Comparison of ENCODE assay signal across 8 mouse cellular contexts in genomic region chr3:18624381-18625145, GRCm38 (mm10).
A peak's percentile ranks its signal among the peaks of the same experiment; 100 is the strongest.
DNase-seq lines count a peak whose midpoint lies in the region; ATAC-seq lines count a peak whose summit lies in the region.

No protein-coding gene starts in this region.

- no peaks in the 10 kb centered on the region; the same call in 1 of the 2 replicates for H3K27me3 ChIP-seq in forebrain, embryonic 12.5 days
- H3K27me3 ChIP-seq in hindbrain, embryonic 13.5 days, result 0 out of 2 replicates have a peak, but pooled peaks cover 11% of the 10 kb centered on the region
- H3K27me3 ChIP-seq in limb, embryonic 13.5 days, result peaks cover 10% of the 10 kb centered on the region; the same call in 1 of the 2 replicates
- 0 out of 2 replicates have a peak, but pooled peaks cover 4% of the 10 kb centered on the region for H3K27me3 ChIP-seq in midbrain, embryonic 13.5 days

- 0 out of 2 replicates have a peak, but pooled peaks have one; percentile 34 for ATAC-seq in forebrain, embryonic 12.5 days (ENCODE audit: low FRiP score)
- ATAC-seq in hindbrain, embryonic 13.5 days (ENCODE audit: low FRiP score), result no peak
- peak; percentile 7; the same call in 1 of the 2 replicates for ATAC-seq in limb, embryonic 13.5 days (ENCODE audit: low FRiP score, low read depth)
- no peak for ATAC-seq in midbrain, embryonic 13.5 days
- ATAC-seq in erythroid progenitor cell, adult 5-6 weeks (replicated peaks; ENCODE audit: low FRiP score, poor library complexity, severe bottlenecking), result no peak

- H3K4me2 ChIP-seq in forebrain, embryonic 12.5 days, result peak overlapping the region; percentile 56
- peak overlapping the region; percentile 63 for H3K4me2 ChIP-seq in hindbrain, embryonic 13.5 days
- H3K4me2 ChIP-seq in limb, embryonic 13.5 days (replicated peaks), result peak overlapping the region; percentile 69
- H3K4me2 ChIP-seq in midbrain, embryonic 13.5 days (replicated peaks), result peak overlapping the region; percentile 60

- peak overlapping the region; percentile 56 for H3K9ac ChIP-seq in forebrain, embryonic 12.5 days
- peak overlapping the region; percentile 58 for H3K9ac ChIP-seq in hindbrain, embryonic 13.5 days
- peak overlapping the region; percentile 59; the same call in 1 of the 2 replicates for H3K9ac ChIP-seq in limb, embryonic 13.5 days
- peak overlapping the region; percentile 58 for H3K9ac ChIP-seq in midbrain, embryonic 13.5 days (replicated peaks)

- peak overlapping the region; percentile 82 for H3K27ac ChIP-seq in forebrain, embryonic 12.5 days
- peak overlapping the region; percentile 66 for H3K27ac ChIP-seq in hindbrain, embryonic 13.5 days
- H3K27ac ChIP-seq in limb, embryonic 13.5 days, result peak overlapping the region; percentile 72
- H3K27ac ChIP-seq in midbrain, embryonic 13.5 days, result peak overlapping the region; percentile 64

- H3K4me1 ChIP-seq in forebrain, embryonic 12.5 days, result peaks cover 40% of the 10 kb centered on the region
- H3K4me1 ChIP-seq in hindbrain, embryonic 13.5 days (replicated peaks), result peaks cover 38% of the 10 kb centered on the region
- peaks cover 34% of the 10 kb centered on the region for H3K4me1 ChIP-seq in limb, embryonic 13.5 days
- H3K4me1 ChIP-seq in midbrain, embryonic 13.5 days (replicated peaks), result peaks cover 36% of the 10 kb centered on the region

- peak overlapping the region; percentile 31 for H3K4me3 ChIP-seq in forebrain, embryonic 12.5 days (replicated peaks)
- peak overlapping the region; percentile 40 for H3K4me3 ChIP-seq in hindbrain, embryonic 13.5 days
- H3K4me3 ChIP-seq in limb, embryonic 13.5 days, result peak overlapping the region; percentile 39
- H3K4me3 ChIP-seq in midbrain, embryonic 13.5 days (replicated peaks), result peak overlapping the region; percentile 40

- no peaks in the 10 kb centered on the region for H3K9me3 ChIP-seq in forebrain, embryonic 12.5 days
- H3K9me3 ChIP-seq in hindbrain, embryonic 13.5 days, result no peaks in the 10 kb centered on the region
- no peaks in the 10 kb centered on the region for H3K9me3 ChIP-seq in limb, embryonic 13.5 days
- no peaks in the 10 kb centered on the region for H3K9me3 ChIP-seq in midbrain, embryonic 13.5 days

- H3K36me3 ChIP-seq in forebrain, embryonic 12.5 days (replicated peaks), result no peaks in the 10 kb centered on the region
- H3K36me3 ChIP-seq in hindbrain, embryonic 13.5 days, result no peaks in the 10 kb centered on the region
- no peaks in the 10 kb centered on the region for H3K36me3 ChIP-seq in limb, embryonic 13.5 days
- H3K36me3 ChIP-seq in midbrain, embryonic 13.5 days, result no peaks in the 10 kb centered on the region

- DNase-seq in 3134 (ENCODE audit: extremely low read depth, insufficient read length, low spot score) (peak; percentile 20), ZHBTc4 (ENCODE audit: low read depth, low spot score) (peak; percentile 64)
- DNase-seq in thymus, postnatal 4 days, result no peak

- WGBS in forebrain, embryonic 12.5 days, result 1% methylated on average over 10 of the region's 10 CpGs
- 2% methylated on average over 10 of the region's 10 CpGs for WGBS in hindbrain, embryonic 13.5 days
- WGBS in limb, embryonic 13.5 days, result 7% methylated on average over 10 of the region's 10 CpGs
- 5% methylated on average over 10 of the region's 10 CpGs for WGBS in midbrain, embryonic 13.5 days

Comparison
In these comparisons a context has a peak if more than half of its experiments do, and no peak if none do; other contexts are left out.
1. ATAC-seq: peak in forebrain, embryonic 12.5 days (single experiment) and limb, embryonic 13.5 days (single experiment); none in hindbrain, embryonic 13.5 days (single experiment), midbrain, embryonic 13.5 days (single experiment) and erythroid progenitor cell, adult 5-6 weeks (single experiment).
2. Peak in every context shown above with its lines, with median percentiles within 50 percentile points of each other: H3K27ac ChIP-seq, H3K4me2 ChIP-seq, H3K4me3 ChIP-seq and H3K9ac ChIP-seq.